Mouse (Mus musculus) megakaryocyte, embryonic 14.5 days (primary cell): ENCODE results near the gene Ugt1a6b.

Experiments
- FLI1 ChIP-seq: IDR thresholded peaks from 2 replicates; pipeline ENCODE4 v1.6.1; 2012; ENCODE audit warnings: low read length, inconsistent platforms, mixed read lengths
- GATA1 ChIP-seq: IDR thresholded peaks from 3 replicates; pipeline ENCODE4 v1.6.1; 2012; ENCODE audit warnings: mixed read lengths, low read length, inconsistent platforms, borderline replicate concordance

GRCm38 (mm10) chr1:88234248-88234610 lies 131.2 kb downstream of the Ugt1a6b start:
- TF ChIP-seq GATA1 (no peak), FLI1 (no peak)
